In genomic region chr4:85376187-85376586, GRCm38 (mm10) we compare ENCODE assay signal across 14 mouse cellular contexts.
DNase-seq lines count a peak whose midpoint lies in the region; ATAC-seq and TF ChIP-seq lines count a peak whose summit lies in the region.
"Had no signal": no experiment of that assay in that cellular context is flagged by ENCODE, and none has a peak within 500 bp of the region (broad histone marks: within the 10 kb centered on the region; RNA-seq: fewer than 3 reads in every experiment).

No protein-coding gene starts in this region.

- no peak overlapping the region for H3K27ac ChIP-seq in forebrain, embryonic 16.5 days (ENCODE audit: low read length)
- H3K27ac ChIP-seq in forebrain, embryonic 12.5 days, result no peak overlapping the region
- H3K27ac ChIP-seq in hindbrain, embryonic 16.5 days (ENCODE audit: low read depth, low read length), result no peak overlapping the region
- no peak overlapping the region for H3K27ac ChIP-seq in hindbrain, embryonic 11.5 days (ENCODE audit: low read depth, low read length)
- H3K27ac ChIP-seq: embryonic facial prominence, embryonic 10.5 days; embryonic facial prominence, embryonic 12.5 days; forebrain, embryonic 15.5 days had no signal

- DNase-seq in hindbrain, embryonic 11.5 days (ENCODE audit: low spot score), result no peak
- peak; percentile 12 for DNase-seq in brain, embryonic 14.5 days (ENCODE audit: low read depth)
- DNase-seq in layer of hippocampus, adult 9-10 months (ENCODE audit: low spot score), result no peak
- DNase-seq: adrenal gland, adult 2 months; adrenal gland, postnatal 10 days; adrenal gland, postnatal 25 days; cerebellum, adult 11-12 months; cerebellum, adult 9-11 months had no signal

- no peaks in the 10 kb centered on the region for H3K27me3 ChIP-seq in forebrain, embryonic 16.5 days (replicated peaks; ENCODE audit: control insufficient read depth, insufficient read depth, low read length)
- no peaks in the 10 kb centered on the region for H3K27me3 ChIP-seq in forebrain, embryonic 12.5 days
- H3K27me3 ChIP-seq in hindbrain, embryonic 16.5 days (replicated peaks; ENCODE audit: control insufficient read depth, insufficient read depth, low read length), result no peaks in the 10 kb centered on the region
- no peaks in the 10 kb centered on the region for H3K27me3 ChIP-seq in hindbrain, embryonic 11.5 days (ENCODE audit: control insufficient read depth, insufficient read depth, low read length)
- H3K27me3 ChIP-seq: embryonic facial prominence, embryonic 12.5 days; forebrain, embryonic 15.5 days had no signal

- WGBS in forebrain, embryonic 16.5 days, result 86% methylated on average over 6 of the region's 6 CpGs
- WGBS in forebrain, embryonic 12.5 days, result 84% methylated on average over 6 of the region's 6 CpGs
- 76% methylated on average over 6 of the region's 6 CpGs for WGBS in hindbrain, embryonic 16.5 days
- WGBS in hindbrain, embryonic 11.5 days, result 93% methylated on average over 6 of the region's 6 CpGs

- peak; percentile 43; the same call in 1 of the 2 replicates for ATAC-seq in forebrain, embryonic 16.5 days
- ATAC-seq in forebrain, embryonic 12.5 days (ENCODE audit: low FRiP score), result no peak
- ATAC-seq in hindbrain, embryonic 16.5 days, result peak; percentile 55; the same call in 1 of the 2 replicates
- no peak for ATAC-seq in hindbrain, embryonic 11.5 days (ENCODE audit: low FRiP score)
- ATAC-seq: forebrain, embryonic 15.5 days had no signal

- 0 out of 2 replicates have a peak, but pooled peaks cover 2% of the 10 kb centered on the region for H3K4me1 ChIP-seq in forebrain, embryonic 16.5 days (replicated peaks; ENCODE audit: control insufficient read depth, insufficient read depth, low read length)
- H3K4me1 ChIP-seq in forebrain, embryonic 12.5 days, result peaks cover 3% of the 10 kb centered on the region; the same call in 1 of the 2 replicates
- no peaks in the 10 kb centered on the region for H3K4me1 ChIP-seq in hindbrain, embryonic 16.5 days (ENCODE audit: control insufficient read depth, insufficient read depth, low read depth, low read length)
- H3K4me1 ChIP-seq in hindbrain, embryonic 11.5 days (replicated peaks; ENCODE audit: control insufficient read depth, insufficient read depth, low read length), result no peaks in the 10 kb centered on the region
- H3K4me1 ChIP-seq: embryonic facial prominence, embryonic 10.5 days; embryonic facial prominence, embryonic 12.5 days had no signal

- H3K9ac ChIP-seq in forebrain, embryonic 16.5 days (replicated peaks; ENCODE audit: low read depth, low read length), result no peak overlapping the region
- H3K9ac ChIP-seq in forebrain, embryonic 12.5 days, result no peak overlapping the region
- no peak overlapping the region for H3K9ac ChIP-seq in hindbrain, embryonic 16.5 days (ENCODE audit: low read depth, low read length)
- no peak overlapping the region for H3K9ac ChIP-seq in hindbrain, embryonic 11.5 days (ENCODE audit: low read depth, low read length)
- H3K9ac ChIP-seq: embryonic facial prominence, embryonic 12.5 days; forebrain, embryonic 15.5 days had no signal

- H3K9me3 ChIP-seq in forebrain, embryonic 16.5 days (ENCODE audit: control insufficient read depth, low read length), result no peaks in the 10 kb centered on the region
- H3K9me3 ChIP-seq in forebrain, embryonic 12.5 days, result no peaks in the 10 kb centered on the region
- H3K9me3 ChIP-seq in hindbrain, embryonic 16.5 days (ENCODE audit: control insufficient read depth, low read length), result no peaks in the 10 kb centered on the region
- H3K9me3 ChIP-seq in hindbrain, embryonic 11.5 days (ENCODE audit: control insufficient read depth, low read length), result no peaks in the 10 kb centered on the region
- H3K9me3 ChIP-seq: embryonic facial prominence, embryonic 10.5 days; embryonic facial prominence, embryonic 12.5 days; forebrain, embryonic 15.5 days had no signal

- no peak overlapping the region for H3K4me3 ChIP-seq in forebrain, embryonic 16.5 days (replicated peaks; ENCODE audit: low read length)
- no peak overlapping the region for H3K4me3 ChIP-seq in forebrain, embryonic 12.5 days (replicated peaks)
- no peak overlapping the region for H3K4me3 ChIP-seq in hindbrain, embryonic 16.5 days (ENCODE audit: low read length)
- H3K4me3 ChIP-seq in hindbrain, embryonic 11.5 days (ENCODE audit: low read depth, low read length), result no peak overlapping the region
- H3K4me3 ChIP-seq: embryonic facial prominence, embryonic 10.5 days; embryonic facial prominence, embryonic 12.5 days; forebrain, embryonic 15.5 days had no signal

- H3K4me2 ChIP-seq in forebrain, embryonic 16.5 days (ENCODE audit: low read length), result no peak overlapping the region
- H3K4me2 ChIP-seq in forebrain, embryonic 12.5 days, result no peak overlapping the region
- H3K4me2 ChIP-seq in hindbrain, embryonic 16.5 days (ENCODE audit: low read length), result no peak overlapping the region
- H3K4me2 ChIP-seq in hindbrain, embryonic 11.5 days (replicated peaks; ENCODE audit: low read depth, low read length), result no peak overlapping the region
- H3K4me2 ChIP-seq: embryonic facial prominence, embryonic 12.5 days; forebrain, embryonic 15.5 days had no signal

- no peaks in the 10 kb centered on the region for H3K36me3 ChIP-seq in forebrain, embryonic 16.5 days (ENCODE audit: control insufficient read depth, insufficient read depth)
- H3K36me3 ChIP-seq in forebrain, embryonic 12.5 days (replicated peaks), result no peaks in the 10 kb centered on the region
- no peaks in the 10 kb centered on the region for H3K36me3 ChIP-seq in hindbrain, embryonic 16.5 days (ENCODE audit: control insufficient read depth, insufficient read depth, low read length)
- H3K36me3 ChIP-seq in hindbrain, embryonic 11.5 days (ENCODE audit: control insufficient read depth, insufficient read depth, low read length), result no peaks in the 10 kb centered on the region
- H3K36me3 ChIP-seq: embryonic facial prominence, embryonic 10.5 days; embryonic facial prominence, embryonic 12.5 days had no signal

- TF ChIP-seq POLR2A in brain, embryonic 14.5 days (IDR thresholded peaks at IDR 0.05; ENCODE audit: borderline replicate concordance, extremely low read depth, insufficient read depth, insufficient read length, poor library complexity, severe bottlenecking), result no peak

- no peak for TF ChIP-seq CTCF in brain, embryonic 14.5 days (IDR thresholded peaks at IDR 0.05; ENCODE audit: borderline replicate concordance, extremely low read depth, insufficient read depth, insufficient read length)

Comparison
In these comparisons a context has a peak if more than half of its experiments do, and no peak if none do; other contexts are left out.
1. ATAC-seq: peak in forebrain, embryonic 16.5 days (single experiment) and hindbrain, embryonic 16.5 days (single experiment); none in forebrain, embryonic 12.5 days (single experiment) and hindbrain, embryonic 11.5 days (single experiment).